Mouse (Mus musculus) CH12.LX (cell line): ENCODE measurements around the gene Tal1. TPM values are rescaled to one million over a fixed set of nuclear protein-coding genes. Genes with fewer than 3 reads are reported as not detected.

Experiments
- DNase-seq: peaks from one replicate; pipeline ENCODE4 v3.0.0-alpha.2; 2013; ENCODE audit errors: extremely low read depth
- H3K27ac ChIP-seq: 2 replicates; pipeline ENCODE4 v1.5.1; 2012; ENCODE audit warnings: low read depth, mild to moderate bottlenecking, control low read depth, moderate library complexity; ENCODE audit not compliant: insufficient read depth
- H3K27me3 ChIP-seq: replicated peaks from 2 replicates; pipeline ENCODE3; 2012; ENCODE audit warnings: inconsistent platforms
- H3K36me3 ChIP-seq, 2 experiments: replicated peaks in 1 of 2; 2 replicates each; pipeline versions ENCODE3 to v1.6.1; 2012; ENCODE audit warnings: inconsistent platforms in 1 of 2, low read length in 1 of 2, mild to moderate bottlenecking in 1 of 2, mixed read lengths in 1 of 2, moderate library complexity in 1 of 2; ENCODE audit not compliant: control insufficient read depth in 1 of 2, insufficient read depth in 1 of 2
- H3K4me1 ChIP-seq, 2 experiments: 2 replicates each; pipeline ENCODE4 v1.6.1; 2012; ENCODE audit warnings: inconsistent platforms in 1 of 2, moderate library complexity in 1 of 2; ENCODE audit not compliant: insufficient read depth in 2 of 2, control insufficient read depth in 1 of 2
- H3K4me2 ChIP-seq: 2 replicates; pipeline ENCODE4 v1.6.1; 2012; ENCODE audit warnings: low read depth, mild to moderate bottlenecking, control low read depth; ENCODE audit not compliant: poor library complexity, insufficient read depth, severe bottlenecking
- H3K4me3 ChIP-seq, 3 experiments: fragments of 150-350 bp in 1 of 3; sonication (generic) in 1 of 3; replicated peaks in 1 of 3; 2 replicates each; pipeline versions ENCODE3 to v1.5.1; 2011 to 2012; ENCODE audit warnings: low read depth in 2 of 3, low read length in 2 of 3, mild to moderate bottlenecking in 2 of 3, moderate library complexity in 2 of 3, control low read depth in 1 of 3, improper control_type of control experiment in 1 of 3, inconsistent platforms in 1 of 3, mixed read lengths in 1 of 3; ENCODE audit not compliant: poor library complexity in 1 of 3
- H3K79me2 ChIP-seq: replicated peaks from 2 replicates; pipeline ENCODE4 v1.6.1; 2012; ENCODE audit warnings: mild to moderate bottlenecking, moderate library complexity; ENCODE audit not compliant: control insufficient read depth, poor library complexity, insufficient read depth, severe bottlenecking; ENCODE audit errors: extremely low read depth
- H3K9ac ChIP-seq: 2 replicates; pipeline ENCODE4 v1.6.1; 2012; ENCODE audit warnings: low read depth, mild to moderate bottlenecking, control low read depth, moderate library complexity; ENCODE audit not compliant: insufficient read depth
- H3K9me3 ChIP-seq: replicated peaks from 2 replicates; pipeline ENCODE3; 2012; ENCODE audit warnings: low read length, inconsistent platforms, mixed read lengths
- CTCF ChIP-seq, 2 experiments: IDR thresholded peaks in 1 of 2; conservative IDR thresholded peaks in 1 of 2; 2 replicates each; pipeline ENCODE4 v1.5.1; 2011 to 2012; ENCODE audit warnings: low read depth in 2 of 2, low read length in 2 of 2, improper control_type of control experiment in 1 of 2, inconsistent platforms in 1 of 2, mild to moderate bottlenecking in 1 of 2, moderate library complexity in 1 of 2
- ELF1 ChIP-seq: IDR thresholded peaks from 2 replicates; pipeline ENCODE4 v1.6.1; 2014; ENCODE audit warnings: low read depth, mild to moderate bottlenecking, inconsistent platforms, low read length, improper control_type of control experiment
- EP300 ChIP-seq: IDR thresholded peaks from 2 replicates; pipeline ENCODE4 v1.6.1; 2011; ENCODE audit warnings: low read length, improper control_type of control experiment
- ETS1 ChIP-seq: conservative IDR thresholded peaks from 2 replicates; pipeline ENCODE4 v1.6.1; 2012; ENCODE audit warnings: low read depth, mild to moderate bottlenecking, inconsistent platforms, low read length, improper control_type of control experiment, moderate library complexity
- HCFC1 ChIP-seq: IDR thresholded peaks from 2 replicates; pipeline ENCODE4 v1.6.1; 2012; ENCODE audit warnings: low read depth, mild to moderate bottlenecking, inconsistent platforms, low read length, improper control_type of control experiment
- JUN ChIP-seq: IDR thresholded peaks from 2 replicates; pipeline ENCODE4 v1.6.1; 2011; ENCODE audit warnings: low read depth, mild to moderate bottlenecking, low read length, improper control_type of control experiment, moderate library complexity; ENCODE audit not compliant: insufficient read depth
- MAFK ChIP-seq: IDR thresholded peaks from 2 replicates; pipeline ENCODE4 v1.6.1; 2011; ENCODE audit warnings: low read length, improper control_type of control experiment; ENCODE audit not compliant: insufficient replicate concordance
- MAZ ChIP-seq: IDR thresholded peaks from 2 replicates; pipeline ENCODE4 v1.6.1; 2012; ENCODE audit warnings: low read depth, mild to moderate bottlenecking, inconsistent platforms, low read length, improper control_type of control experiment, moderate library complexity
- NELFE ChIP-seq: IDR thresholded peaks from 2 replicates; pipeline ENCODE4 v1.6.1; 2011; ENCODE audit warnings: low read depth, low read length, improper control_type of control experiment
- POLR2A ChIP-seq: IDR thresholded peaks from 2 replicates; pipeline ENCODE4 v1.6.1; 2011; ENCODE audit warnings: low read depth, mild to moderate bottlenecking, improper control_type of control experiment, low read length
- TCF12 ChIP-seq: IDR thresholded peaks from 2 replicates; pipeline ENCODE4 v1.6.1; 2014; ENCODE audit warnings: low read depth, mild to moderate bottlenecking, inconsistent platforms, low read length, improper control_type of control experiment
- UBTF ChIP-seq: IDR thresholded peaks from 2 replicates; pipeline ENCODE4 v1.6.1; 2012; ENCODE audit warnings: low read depth, mild to moderate bottlenecking, inconsistent platforms, low read length, improper control_type of control experiment, moderate library complexity
- USF1 ChIP-seq: IDR thresholded peaks from 2 replicates; pipeline ENCODE4 v1.6.1; 2014; ENCODE audit warnings: low read depth, mild to moderate bottlenecking, inconsistent platforms, low read length, improper control_type of control experiment
- ZMIZ1 ChIP-seq: IDR thresholded peaks from 2 replicates; pipeline ENCODE4 v1.6.1; 2012; ENCODE audit warnings: low read depth, mild to moderate bottlenecking, inconsistent platforms, low read length, improper control_type of control experiment
- dilution Hi-C: fragments of 300-500 bp; cut with MboI; formaldehyde crosslinking; loops from 2 replicates; pipeline ENCODE4 v1.14.3; 2020; ENCODE audit warnings: low sequenced_read_pairs; ENCODE audit not compliant: extremely low pct_unique_long_range_greater_than_20kb, extremely low pct_ligation_motif_present
- in situ Hi-C: fragments of 300-500 bp; cut with MboI; formaldehyde crosslinking; loops from 3 replicates; pipeline ENCODE4 v1.14.3; 2019; ENCODE audit warnings: low sequenced_read_pairs, low pct_ligation_motif_present, low pct_unique_long_range_greater_than_20kb, mixed read lengths
- polyA plus RNA-seq: library from polyadenylated mRNA; unstranded; fragments of >175 nt; gene quantifications from 2 replicates; pipeline ENCODE4 v1.2.1, GENCODE M21; 2012; ENCODE audit warnings: low read depth; ENCODE audit not compliant: insufficient read length
- total RNA-seq, 2 experiments: library from RNA; depleted of rRNA; stranded (reverse); fragments of 300-350 nt in 1 of 2; fragments of >200 nt in 1 of 2; gene quantifications; 2 replicates each; pipeline ENCODE4 v1.2.3; 2012 to 2014

The Tal1 gene
- total and polyA plus RNA-seq, 3 experiments, result 0.12 to 0.34 (median 0.13) TPM

GRCm38 (mm10) chr4:115094056-115094455 is 37.8 kb downstream of the Tal1 start:
- no peak overlapping the region for H3K4me2 ChIP-seq
- no peak for DNase-seq
- H3K4me1 ChIP-seq, result peaks cover 4 to 6% of the 10 kb centered on the region in 2 experiments; a peak in 3 of 4 replicates
- H3K79me2 ChIP-seq, result no peaks in the 10 kb centered on the region
- peaks cover 91% of the 10 kb centered on the region for H3K27me3 ChIP-seq
- dilution Hi-C loops, result no loop called here
- H3K4me3 ChIP-seq, result no peak overlapping the region
- no peaks in the 10 kb centered on the region for H3K36me3 ChIP-seq
- H3K9me3 ChIP-seq, result no peaks in the 10 kb centered on the region
- in situ Hi-C loops, result loop anchor here (25.0 kb wide), 1 partner anchor 432 kb away; no protein-coding TSS in a partner anchor
- H3K27ac ChIP-seq, result no peak overlapping the region
- no peak overlapping the region for H3K9ac ChIP-seq
- TF ChIP-seq USF1, result no peak
- no peak for TF ChIP-seq POLR2A
- TF ChIP-seq ELF1, result no peak
- no peak for TF ChIP-seq EP300
- no peak for TF ChIP-seq TCF12
- no peak for TF ChIP-seq UBTF
- TF ChIP-seq MAFK, result no peak
- TF ChIP-seq MAZ, result no peak
- TF ChIP-seq ETS1, result no peak
- TF ChIP-seq, all 38 proteins: peak for 0

DNA sequence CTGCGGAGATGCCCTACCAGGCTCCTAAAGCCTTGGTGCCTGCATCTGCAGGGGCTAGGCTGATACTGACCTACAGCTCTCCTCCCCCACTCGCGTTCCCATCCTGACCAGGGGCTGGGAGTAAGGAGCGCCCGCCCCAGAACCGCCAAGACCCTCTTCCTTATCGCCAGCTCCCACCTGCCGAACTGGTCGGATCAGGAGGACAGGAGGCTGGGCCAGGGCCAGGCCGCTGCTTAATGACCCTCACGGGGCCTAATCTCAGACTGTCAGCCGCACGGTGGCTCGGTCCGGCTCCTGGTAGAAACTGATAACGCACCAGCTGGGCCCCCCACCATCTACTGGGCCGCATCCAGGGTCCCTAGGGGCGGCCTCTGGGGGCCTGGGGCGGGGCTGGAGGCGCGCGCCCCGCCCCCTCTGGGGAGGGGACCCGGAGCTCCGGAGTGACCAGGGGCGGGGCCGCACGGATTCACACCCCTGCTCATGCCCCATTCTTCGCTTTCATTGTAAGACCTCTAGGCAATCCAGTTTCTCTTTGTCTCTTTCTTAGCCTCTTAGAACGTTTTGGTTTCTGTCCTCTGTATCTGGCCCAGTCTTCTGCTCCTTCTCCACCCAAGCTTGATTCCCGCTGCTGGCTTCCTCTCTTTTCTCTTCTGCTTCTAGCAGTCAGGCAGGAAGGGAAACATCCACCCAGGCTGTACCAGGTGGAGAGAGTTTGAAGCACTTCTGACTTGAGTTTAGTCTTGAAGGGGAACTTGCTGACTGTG is 39.6 kb downstream of the Tal1 start:
- H3K9ac ChIP-seq, result no peak overlapping the region
- no peaks in the 10 kb centered on the region for H3K9me3 ChIP-seq
- peaks cover 4 to 6% of the 10 kb centered on the region in 2 experiments; a peak in 3 of 4 replicates for H3K4me1 ChIP-seq
- H3K36me3 ChIP-seq, result no peaks in the 10 kb centered on the region
- dilution Hi-C loops, result no loop called here
- in situ Hi-C loops, result loop anchor here (25.0 kb wide), 1 partner anchor 434 kb away; no protein-coding TSS in a partner anchor
- H3K79me2 ChIP-seq, result no peaks in the 10 kb centered on the region
- no peak for DNase-seq
- H3K27ac ChIP-seq, result no peak overlapping the region
- peak overlapping the region; percentile 97 for H3K4me2 ChIP-seq
- TF ChIP-seq ETS1, result no peak
- no peak for TF ChIP-seq CTCF (conservative IDR thresholded peaks at IDR 0.05 in 1 of 2, IDR thresholded peaks at IDR 0.05 in 1 of 2; ENCODE audit: low read depth in 2 of 2, low read length in 2 of 2)
- TF ChIP-seq ELF1, result no peak
- TF ChIP-seq HCFC1, result no peak
- no peak for TF ChIP-seq POLR2A
- TF ChIP-seq JUN, result no peak
- TF ChIP-seq NELFE, result no peak
- no peak for TF ChIP-seq ZMIZ1
- peaks cover 86% of the 10 kb centered on the region for H3K27me3 ChIP-seq
- H3K4me3 ChIP-seq, result peak overlapping the region in 2 of 3 experiments; percentile 13 to 26
